Mouse (Mus musculus) stomach, postnatal 0 days (tissue): Measurements from ENCODE around the gene Lsm2. TPM values are rescaled to one million over a fixed set of nuclear protein-coding genes. Genes with fewer than 3 reads are reported as not detected.
"Not testable (repeated sequence)": the region's sequence is repeated elsewhere in the genome, so short reads cannot be mapped to it uniquely, and the experiment has no call there.

Source experiments
- ATAC-seq: fragments of 200-750 bp; cut with Nextera tagmentation; 2 replicates; pipeline ENCODE4 v1.8.0; 2017; ENCODE audit not compliant: low FRiP score, low TSS enrichment
- DNase-seq: peaks from one replicate; pipeline ENCODE4 v3.0.0-alpha.2; 2016; ENCODE audit warnings: low spot score
- H3K27ac ChIP-seq: fragments of 300-500 bp; sonication (generic); replicated peaks from 2 replicates; pipeline ENCODE4 v1.5.1; 2014; ENCODE audit warnings: mild to moderate bottlenecking, control low read depth
- H3K27me3 ChIP-seq: fragments of 300-500 bp; sonication (generic); 2 replicates; pipeline ENCODE4 v1.6.1; 2014; ENCODE audit warnings: low read length; ENCODE audit not compliant: control insufficient read depth, insufficient read depth
- H3K36me3 ChIP-seq: fragments of 300-500 bp; sonication (generic); 2 replicates; pipeline ENCODE4 v1.6.1; 2014; ENCODE audit warnings: low read length, mixed read lengths; ENCODE audit not compliant: control insufficient read depth, insufficient read depth
- H3K4me1 ChIP-seq: fragments of 300-500 bp; sonication (generic); replicated peaks from 2 replicates; pipeline ENCODE4 v1.6.1; 2014; ENCODE audit warnings: antibody characterized with exemption; ENCODE audit not compliant: control insufficient read depth, insufficient read depth
- H3K4me2 ChIP-seq: fragments of 300-500 bp; sonication (generic); replicated peaks from 2 replicates; pipeline ENCODE4 v1.6.1; 2014; ENCODE audit warnings: low read depth, mild to moderate bottlenecking, control low read depth, moderate library complexity
- H3K4me3 ChIP-seq: fragments of 300-500 bp; sonication (generic); 2 replicates; pipeline ENCODE4 v1.5.1; 2014; ENCODE audit warnings: low read depth, low read length, control low read depth
- H3K9ac ChIP-seq: fragments of 300-500 bp; sonication (generic); 2 replicates; pipeline ENCODE4 v1.6.1; 2014; ENCODE audit warnings: mild to moderate bottlenecking, low read length, control low read depth, mixed read lengths
- H3K9me3 ChIP-seq: fragments of 300-500 bp; sonication (generic); 2 replicates; pipeline ENCODE4 v1.6.1; 2016; ENCODE audit warnings: low read length; ENCODE audit not compliant: control insufficient read depth
- CTCF ChIP-seq: IDR thresholded peaks from 2 replicates; pipeline ENCODE4 v1.5.1; 2016; ENCODE audit warnings: antibody characterized with exemption, low read depth, mild to moderate bottlenecking, moderate library complexity
- EP300 ChIP-seq: optimal IDR thresholded peaks from 2 replicates; pipeline ENCODE3; 2016; ENCODE audit warnings: antibody characterized with exemption
- WGBS: fragments of 180-500 bp; shearing (Covaris S2); extraction: QIAGEN DNeasy Blood & Tissue Kit; methylation state at CpG from one replicate; pipeline ENCODE4 v1.1.7; 2014; 5-methylcytosine and 5-hydroxymethylcytosine counted together
- polyA plus RNA-seq: library from polyadenylated mRNA; unstranded; fragments of >200 nt; fragmentation: Nextera tagmentation; extraction: Ambion mirVana; gene quantifications from 2 replicates; pipeline ENCODE4 v1.2.1, GENCODE M21; 2015

Gene Lsm2
- polyA plus RNA-seq, 1 experiment from 2014 or later: 75.1 TPM

DNA sequence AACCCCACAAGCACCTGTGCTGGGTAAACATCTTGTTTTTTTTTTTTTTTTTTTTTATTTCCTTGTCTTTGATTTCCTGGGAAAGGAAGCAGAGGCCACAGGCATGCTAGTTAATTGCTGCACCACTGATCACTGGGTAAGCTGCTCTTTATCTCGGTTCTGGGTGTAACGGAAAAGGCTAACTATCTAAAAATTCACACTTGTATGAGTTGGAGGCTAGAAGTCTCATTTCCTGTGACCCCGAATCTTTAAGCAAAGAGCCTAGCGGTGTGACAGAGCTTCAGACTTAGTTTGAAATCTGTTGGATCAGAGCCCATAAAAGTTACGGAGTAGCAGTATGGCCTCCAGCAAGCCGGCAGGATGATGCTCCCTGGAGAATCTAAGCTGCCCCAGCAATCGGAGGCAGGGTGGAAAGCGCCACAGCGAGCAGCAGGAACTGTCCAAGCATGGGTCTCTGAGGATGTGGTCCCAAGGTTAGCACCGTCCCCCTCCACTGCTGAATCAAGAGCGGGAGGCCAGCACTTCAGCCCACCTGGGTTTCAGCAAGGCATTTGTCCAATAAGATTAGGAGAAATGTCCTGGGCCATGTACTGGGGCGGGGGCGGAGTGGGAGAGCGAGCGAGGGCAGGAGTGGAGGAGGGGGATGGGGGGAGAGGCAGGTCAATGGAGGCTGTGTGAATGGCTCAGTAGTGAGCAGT, 40.2 kb upstream of the Lsm2 start:
- H3K9ac ChIP-seq: peak overlapping the region; percentile 48
- no peaks in the 10 kb centered on the region for H3K9me3 ChIP-seq
- no peaks in the 10 kb centered on the region for H3K36me3 ChIP-seq
- peak overlapping the region; percentile 21 for H3K4me3 ChIP-seq
- ATAC-seq (no peak), DNase-seq (no peak)
- no peaks in the 10 kb centered on the region for H3K4me1 ChIP-seq
- H3K27ac ChIP-seq: peak overlapping the region; percentile 65
- TF ChIP-seq CTCF: no peak
- no peak for TF ChIP-seq EP300
- 12% methylated on average over 15 of the region's 15 CpGs for WGBS
- peak overlapping the region; percentile 49 for H3K4me2 ChIP-seq
- no peaks in the 10 kb centered on the region for H3K27me3 ChIP-seq

GRCm38 (mm10) chr17:34943128-34943815, 38.4 kb upstream of the Lsm2 start:
- no peaks in the 10 kb centered on the region for H3K9me3 ChIP-seq
- ATAC-seq (no peak), DNase-seq (no peak)
- no peak overlapping the region for H3K4me2 ChIP-seq
- 88% methylated on average over 4 of the region's 4 CpGs for WGBS
- H3K4me3 ChIP-seq: no peak overlapping the region
- H3K36me3 ChIP-seq: no peaks in the 10 kb centered on the region
- no peak overlapping the region for H3K9ac ChIP-seq
- no peaks in the 10 kb centered on the region for H3K4me1 ChIP-seq
- H3K27ac ChIP-seq: no peak overlapping the region
- TF ChIP-seq EP300 (no peak), CTCF (no peak)
- H3K27me3 ChIP-seq: no peaks in the 10 kb centered on the region

GRCm38 (mm10) chr17:34944362-34944761, 37.3 kb upstream of the Lsm2 start:
- Histone ChIP-seq H3K27me3 (no peaks in the 10 kb centered on the region), H3K9ac (peak overlapping the region; percentile 8; the same call in 1 of the 2 replicates), H3K36me3 (no peaks in the 10 kb centered on the region), H3K27ac (no peak overlapping the region), H3K4me1 (no peaks in the 10 kb centered on the region), H3K9me3 (no peaks in the 10 kb centered on the region), H3K4me2 (no peak overlapping the region), H3K4me3 (no peak overlapping the region)
- no peak for DNase-seq
- no peak; the same call in 1 of the 2 replicates for ATAC-seq
- TF ChIP-seq EP300 (no peak), CTCF (no peak)

- DNase-seq (no peak), ATAC-seq (no peak)
These were observed 35.0 kb upstream of the Lsm2 start for GRCm38 (mm10) chr17:34946486-34947140.

GRCm38 (mm10) chr17:34947606-34948005, 34.1 kb upstream of the Lsm2 start:
- Histone ChIP-seq H3K36me3 (0 out of 2 replicates have a peak, but pooled peaks cover 7% of the 10 kb centered on the region), H3K4me3 (no peak overlapping the region), H3K27ac (no peak overlapping the region), H3K9me3 (no peaks in the 10 kb centered on the region), H3K4me1 (peaks cover 5% of the 10 kb centered on the region; the same call in 1 of the 2 replicates), H3K27me3 (no peaks in the 10 kb centered on the region), H3K4me2 (no peak overlapping the region), H3K9ac (no peak overlapping the region)
- DNase-seq (peak; percentile 56), ATAC-seq (no peak)
- TF ChIP-seq CTCF (peak; percentile 70), EP300 (no peak)
- 15% methylated on average over 8 of the region's 8 CpGs for WGBS

More at GRCm38 (mm10) chr17:34946486-34947140, 35.0 kb upstream of the Lsm2 start:
- no peaks in the 10 kb centered on the region for H3K9me3 ChIP-seq
- 0 out of 2 replicates have a peak, but pooled peaks cover 7% of the 10 kb centered on the region for H3K36me3 ChIP-seq
- TF ChIP-seq EP300 (no peak), CTCF (no peak)
- H3K4me3 ChIP-seq: no peak overlapping the region
- WGBS: 86% methylated on average over 5 of the region's 5 CpGs
- H3K9ac ChIP-seq: no peak overlapping the region
- H3K4me1 ChIP-seq: peaks cover 5% of the 10 kb centered on the region; the same call in 1 of the 2 replicates
- no peak overlapping the region for H3K4me2 ChIP-seq
- no peak overlapping the region for H3K27ac ChIP-seq
- H3K27me3 ChIP-seq: no peaks in the 10 kb centered on the region

GRCm38 (mm10) chr17:34948721-34949552, 32.7 kb upstream of the Lsm2 start:
- not testable (repeated sequence) for H3K4me2 ChIP-seq, H3K27ac ChIP-seq, ATAC-seq, H3K4me1 ChIP-seq, H3K9ac ChIP-seq, DNase-seq, H3K4me3 ChIP-seq, H3K27me3 ChIP-seq, H3K36me3 ChIP-seq, H3K9me3 ChIP-seq
- WGBS: 58% methylated on average over 9 of the region's 9 CpGs
